Mouse (Mus musculus): Measurements from ENCODE around the gene Gorasp1. TPM values are rescaled to one million over a fixed set of nuclear protein-coding genes. Genes with fewer than 3 reads are reported as not detected.

Gene Gorasp1
- polyA plus RNA-seq, 1 experiment from 2014 or later = 20.9 TPM

- H3K36me3 ChIP-seq (ENCODE audit: control insufficient read depth, insufficient read depth, low read length) = no peaks in the 10 kb centered on the region
- no peak overlapping the region for H3K27ac ChIP-seq (ENCODE audit: low read length)
- ATAC-seq (ENCODE audit: insufficient number of reproducible peaks, insufficient read depth, low FRiP score, low read depth) = no peak
- no peaks in the 10 kb centered on the region for H3K27me3 ChIP-seq (ENCODE audit: control insufficient read depth, insufficient read depth, low read length)
- no peak overlapping the region for H3K9ac ChIP-seq (replicated peaks; ENCODE audit: low read depth, low read length)
- H3K9me3 ChIP-seq (ENCODE audit: control insufficient read depth, low read depth, low read length) = no peaks in the 10 kb centered on the region
- no peak overlapping the region for H3K4me3 ChIP-seq (ENCODE audit: low read depth, low read length)
- WGBS = 56% methylated on average over 2 of the region's 2 CpGs
- no peaks in the 10 kb centered on the region for H3K4me1 ChIP-seq (ENCODE audit: control insufficient read depth, insufficient read depth, low read length)
- no peak overlapping the region for H3K4me2 ChIP-seq (replicated peaks; ENCODE audit: low read depth, low read length)
These were observed 48.5 kb downstream of the Gorasp1 start for GRCm38 (mm10) chr9:119888843-119889246.

DNA sequence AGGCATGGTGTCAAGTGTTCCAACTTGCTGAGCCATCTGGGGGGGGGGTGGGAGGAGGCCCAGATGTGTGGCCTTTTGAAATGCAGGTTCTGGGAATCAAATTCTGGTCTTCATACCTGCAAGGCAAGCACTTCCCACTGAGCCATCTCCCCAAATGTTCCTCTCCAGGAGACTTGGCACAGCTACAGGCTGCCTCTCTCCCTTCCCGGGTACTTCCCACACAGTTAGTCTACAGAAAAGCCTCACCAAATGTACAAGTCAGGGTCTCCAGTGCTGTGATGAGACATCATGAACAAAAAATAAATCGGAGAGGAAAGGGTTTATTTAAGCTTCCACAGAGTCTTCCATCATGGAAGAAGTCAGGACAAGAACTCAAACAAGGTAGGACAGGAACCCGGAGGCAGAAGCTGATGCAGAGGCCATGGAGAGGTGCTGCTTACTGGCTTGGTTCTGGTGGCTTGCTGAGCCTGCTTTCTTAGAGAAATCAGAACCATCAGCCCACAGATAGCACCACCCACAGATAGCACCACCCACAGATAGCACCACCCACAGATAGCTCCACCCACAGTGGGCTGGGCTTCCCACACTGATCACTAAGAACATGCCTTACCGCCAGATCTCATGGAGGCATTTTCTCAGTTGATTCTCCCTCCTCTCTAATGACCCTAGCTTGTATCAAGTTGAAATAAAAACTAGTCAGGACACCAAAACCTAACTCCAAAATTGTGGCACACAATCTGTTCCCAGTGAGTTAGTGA, 50.0 kb downstream of the Gorasp1 start:
- H3K4me1 ChIP-seq (ENCODE audit: control insufficient read depth, insufficient read depth, low read length) = no peaks in the 10 kb centered on the region

More for the DNA sequence above, 50.0 kb downstream of the Gorasp1 start:
- ATAC-seq (ENCODE audit: insufficient number of reproducible peaks, insufficient read depth, low FRiP score, low read depth) = no peak
- Histone ChIP-seq H3K4me3 (ENCODE audit: low read depth, low read length) (no peak overlapping the region), H3K27ac (ENCODE audit: low read length) (no peak overlapping the region), H3K27me3 (ENCODE audit: control insufficient read depth, insufficient read depth, low read length) (no peaks in the 10 kb centered on the region), H3K9me3 (ENCODE audit: control insufficient read depth, low read depth, low read length) (no peaks in the 10 kb centered on the region), H3K9ac (replicated peaks; ENCODE audit: low read depth, low read length) (no peak overlapping the region), H3K36me3 (ENCODE audit: control insufficient read depth, insufficient read depth, low read length) (no peaks in the 10 kb centered on the region), H3K4me2 (replicated peaks; ENCODE audit: low read depth, low read length) (no peak overlapping the region)
- WGBS = 64% methylated on average over 4 of the region's 4 CpGs

Other genes starting within 250 kb of the Gorasp1 start
- gene Scn10a, start 218.2 kb downstream of the Gorasp1 start, polyA plus RNA-seq (2014; fragmentation: Nextera tagmentation; extraction: Ambion mirVana) = not detected in 2 replicates
- gene Scn11a, start 112.1 kb downstream of the Gorasp1 start, polyA plus RNA-seq (2014; fragmentation: Nextera tagmentation; extraction: Ambion mirVana) = not detected in 2 replicates
- gene Wdr48, start 42.7 kb downstream of the Gorasp1 start, polyA plus RNA-seq (2014; fragmentation: Nextera tagmentation; extraction: Ambion mirVana) = 54.0 and 57.9 TPM in 2 replicates
- 0.09 TPM in 1 of 2 replicates, not detected in the other for gene Ttc21a, start within 50 bp of the Gorasp1 start, polyA plus RNA-seq (2014; fragmentation: Nextera tagmentation; extraction: Ambion mirVana)
- 2.5 and 3.2 TPM in 2 replicates for gene Csrnp1, start 47.1 kb upstream of the Gorasp1 start, polyA plus RNA-seq (2014; fragmentation: Nextera tagmentation; extraction: Ambion mirVana)
- gene Xirp1, start 86.0 kb upstream of the Gorasp1 start, polyA plus RNA-seq (2014; fragmentation: Nextera tagmentation; extraction: Ambion mirVana) = 0.07 and 0.08 TPM in 2 replicates
- 12.9 and 13.7 TPM in 2 replicates for gene Cx3cr1, start 132.3 kb upstream of the Gorasp1 start, polyA plus RNA-seq (2014; fragmentation: Nextera tagmentation; extraction: Ambion mirVana)
- gene Ccr8, start 154.5 kb upstream of the Gorasp1 start, polyA plus RNA-seq (2014; fragmentation: Nextera tagmentation; extraction: Ambion mirVana) = 0.22 and 0.27 TPM in 2 replicates
- 25.9 and 31.0 TPM in 2 replicates for gene Slc25a38, start 172.8 kb upstream of the Gorasp1 start, polyA plus RNA-seq (2014; fragmentation: Nextera tagmentation; extraction: Ambion mirVana)
- gene Rpsa, start 190.1 kb upstream of the Gorasp1 start, polyA plus RNA-seq (2014; fragmentation: Nextera tagmentation; extraction: Ambion mirVana) = 1,874 and 2,010 TPM in 2 replicates
- gene Mobp, start 212.1 kb upstream of the Gorasp1 start, polyA plus RNA-seq (2014; fragmentation: Nextera tagmentation; extraction: Ambion mirVana) = not detected in 2 replicates